Mouse (Mus musculus) C2C12 (cell line): ENCODE results near the gene Rftn1. TPM values are rescaled to one million over a fixed set of nuclear protein-coding genes. Genes with fewer than 3 reads are reported as not detected.

Experiments
- H3K27me3 ChIP-seq: one replicate; pipeline ENCODE4 v1.6.1; 2011; ENCODE audit not compliant: control insufficient read depth, insufficient read depth, insufficient read length
- H3K36me3 ChIP-seq: one replicate; pipeline ENCODE4 v1.6.1; 2011; ENCODE audit not compliant: control insufficient read depth, insufficient read depth
- H3K4me3 ChIP-seq: one replicate; pipeline ENCODE4 v1.5.1; 2011; ENCODE audit warnings: mild to moderate bottlenecking, control low read depth; ENCODE audit not compliant: poor library complexity, insufficient read depth, severe bottlenecking
- H3K79me2 ChIP-seq: one replicate; pipeline ENCODE4 v1.6.1; 2011; ENCODE audit not compliant: control insufficient read depth, insufficient read depth
- H3K79me3 ChIP-seq: one replicate; pipeline ENCODE4 v1.6.1; 2011; ENCODE audit warnings: low read depth, control low read depth
- H3ac ChIP-seq: one replicate; pipeline ENCODE3; 2011; ENCODE audit warnings: low read depth; ENCODE audit not compliant: control insufficient read depth, insufficient read length
- CEBPB ChIP-seq: IDR thresholded peaks from one replicate; pipeline ENCODE4 v1.6.1; 2011; ENCODE audit warnings: low read depth, mild to moderate bottlenecking, control low read depth, moderate library complexity
- CTCF ChIP-seq: IDR thresholded peaks from one replicate; pipeline ENCODE4 v1.5.1; 2011; ENCODE audit not compliant: control insufficient read depth, insufficient read depth, insufficient read length
- FOSL1 ChIP-seq: IDR thresholded peaks from one replicate; pipeline ENCODE4 v1.8.0; 2011; ENCODE audit warnings: mild to moderate bottlenecking, low read length; ENCODE audit not compliant: poor library complexity, insufficient read depth, severe bottlenecking
- MAX ChIP-seq: IDR thresholded peaks from one replicate; pipeline ENCODE4 v1.6.1; 2011; ENCODE audit warnings: mild to moderate bottlenecking, control low read depth
- MYOD1 ChIP-seq: IDR thresholded peaks from one replicate; pipeline ENCODE4 v1.6.1; 2011; ENCODE audit warnings: low read depth; ENCODE audit not compliant: control insufficient read depth, insufficient read length
- MYOG ChIP-seq: IDR thresholded peaks from one replicate; pipeline ENCODE4 v1.6.1; 2011; ENCODE audit not compliant: control insufficient read depth, insufficient read length; ENCODE audit errors: extremely low read depth
- USF1 ChIP-seq: IDR thresholded peaks from one replicate; pipeline ENCODE4 v1.6.1; 2011; ENCODE audit warnings: low read depth, mild to moderate bottlenecking, control low read depth, moderate library complexity
- polyA plus RNA-seq: library from polyadenylated mRNA; unstranded; fragments of >200 nt; fragmentation: generic; extraction: Trizol; gene quantifications from one replicate; pipeline ENCODE4 v1.2.1, GENCODE M21; 2012; ENCODE audit warnings: missing spikeins

Gene Rftn1
- polyA plus RNA-seq, 1 experiment, result 0.35 TPM

DNA sequence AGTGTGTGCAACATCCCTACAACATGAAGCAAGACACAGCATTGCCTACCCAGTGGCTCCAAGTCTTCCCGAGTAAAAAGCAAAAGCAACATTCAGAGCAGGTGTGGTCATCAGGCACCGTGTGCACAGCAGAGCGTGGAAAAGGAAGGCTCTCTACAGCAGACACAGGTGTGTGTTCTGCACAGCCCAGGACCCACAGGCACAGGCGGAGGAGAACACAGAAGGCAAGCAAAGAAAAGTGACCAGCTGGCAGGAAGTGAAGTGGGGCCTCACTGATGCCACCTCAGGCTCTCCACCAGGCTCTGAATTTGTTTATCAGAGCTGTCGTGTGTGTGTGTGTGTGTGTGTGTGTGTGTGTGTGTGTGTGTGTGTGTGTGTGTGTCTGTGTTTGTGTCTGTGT is 17.1 kb downstream of the Rftn1 start:
- H3K79me2 ChIP-seq, result no peaks in the 10 kb centered on the region
- no peak for TF ChIP-seq FOSL1
- TF ChIP-seq USF1, result no peak
- TF ChIP-seq CTCF, result no peak
- no peak for TF ChIP-seq MYOD1
- no peak for TF ChIP-seq MAX
- no peak for TF ChIP-seq CEBPB
- no peak for TF ChIP-seq MYOG
- no peaks in the 10 kb centered on the region for H3K79me3 ChIP-seq
- H3K27me3 ChIP-seq, result no peaks in the 10 kb centered on the region
- no peaks in the 10 kb centered on the region for H3K36me3 ChIP-seq
- no peak overlapping the region for H3ac ChIP-seq
- H3K4me3 ChIP-seq, result no peak overlapping the region

DNA sequence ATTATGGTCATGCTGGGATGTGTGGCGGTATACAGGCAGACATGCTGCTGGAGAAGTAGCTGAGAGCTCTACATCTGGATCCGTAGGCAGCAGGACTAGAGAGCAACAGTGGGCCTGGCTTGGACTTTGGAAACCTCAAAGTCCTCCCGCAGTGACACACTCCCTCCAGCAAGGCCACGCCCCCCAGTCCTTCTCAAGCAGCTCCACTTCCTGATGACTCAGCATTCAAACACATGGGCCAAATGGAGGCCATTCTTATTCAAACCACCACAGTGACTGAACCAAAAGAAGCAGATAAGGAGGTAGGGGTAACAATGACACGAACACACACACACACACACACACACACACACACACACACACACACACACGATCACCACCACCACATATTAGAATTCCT is 17.7 kb downstream of the Rftn1 start:
- no peak overlapping the region for H3K4me3 ChIP-seq
- H3K79me3 ChIP-seq, result no peaks in the 10 kb centered on the region
- TF ChIP-seq MYOG, result no peak
- TF ChIP-seq MYOD1, result no peak
- TF ChIP-seq FOSL1, result no peak
- TF ChIP-seq CTCF, result no peak
- TF ChIP-seq MAX, result no peak
- TF ChIP-seq CEBPB, result no peak
- TF ChIP-seq USF1, result no peak
- H3ac ChIP-seq, result no peak overlapping the region
- no peaks in the 10 kb centered on the region for H3K79me2 ChIP-seq
- H3K27me3 ChIP-seq, result no peaks in the 10 kb centered on the region
- no peaks in the 10 kb centered on the region for H3K36me3 ChIP-seq

GRCm38 (mm10) chr17:50170935-50171545 is 19.4 kb downstream of the Rftn1 start:
- H3K27me3 ChIP-seq, result no peaks in the 10 kb centered on the region
- H3K36me3 ChIP-seq, result no peaks in the 10 kb centered on the region
- H3ac ChIP-seq, result no peak overlapping the region
- no peaks in the 10 kb centered on the region for H3K79me3 ChIP-seq
- TF ChIP-seq CTCF (no peak), MAX (no peak), USF1 (no peak), MYOG (no peak), CEBPB (no peak), MYOD1 (no peak), FOSL1 (no peak)
- H3K79me2 ChIP-seq, result no peaks in the 10 kb centered on the region
- no peak overlapping the region for H3K4me3 ChIP-seq

- Histone ChIP-seq H3K79me2 (no peaks in the 10 kb centered on the region), H3K79me3 (no peaks in the 10 kb centered on the region), H3K27me3 (no peaks in the 10 kb centered on the region), H3K36me3 (no peaks in the 10 kb centered on the region), H3ac (no peak overlapping the region), H3K4me3 (no peak overlapping the region)
- no peak for TF ChIP-seq USF1
- no peak for TF ChIP-seq FOSL1
- no peak for TF ChIP-seq CTCF
- TF ChIP-seq MYOD1, result no peak
- no peak for TF ChIP-seq MYOG
- no peak for TF ChIP-seq MAX
- no peak for TF ChIP-seq CEBPB
Observed at GRCm38 (mm10) chr17:50169946-50170427, 20.5 kb downstream of the Rftn1 start.

- no peaks in the 10 kb centered on the region for H3K36me3 ChIP-seq
- no peak overlapping the region for H3ac ChIP-seq
- TF ChIP-seq FOSL1 (no peak), MYOG (no peak), MYOD1 (no peak), MAX (no peak), USF1 (no peak), CTCF (no peak), CEBPB (no peak)
- no peaks in the 10 kb centered on the region for H3K79me3 ChIP-seq
- no peaks in the 10 kb centered on the region for H3K79me2 ChIP-seq
- H3K4me3 ChIP-seq, result no peak overlapping the region
- H3K27me3 ChIP-seq, result no peaks in the 10 kb centered on the region
Observed at GRCm38 (mm10) chr17:50160904-50161805, 29.3 kb downstream of the Rftn1 start.
